Mouse (Mus musculus): ENCODE results near the gene Rint1. TPM values are rescaled to one million over a fixed set of nuclear protein-coding genes. Genes with fewer than 3 reads are reported as not detected.
A peak's percentile ranks its signal among the peaks of the same experiment; 100 is the strongest.

Gene Rint1
- polyA plus RNA-seq, 1 experiment = 15.4 TPM

DNA sequence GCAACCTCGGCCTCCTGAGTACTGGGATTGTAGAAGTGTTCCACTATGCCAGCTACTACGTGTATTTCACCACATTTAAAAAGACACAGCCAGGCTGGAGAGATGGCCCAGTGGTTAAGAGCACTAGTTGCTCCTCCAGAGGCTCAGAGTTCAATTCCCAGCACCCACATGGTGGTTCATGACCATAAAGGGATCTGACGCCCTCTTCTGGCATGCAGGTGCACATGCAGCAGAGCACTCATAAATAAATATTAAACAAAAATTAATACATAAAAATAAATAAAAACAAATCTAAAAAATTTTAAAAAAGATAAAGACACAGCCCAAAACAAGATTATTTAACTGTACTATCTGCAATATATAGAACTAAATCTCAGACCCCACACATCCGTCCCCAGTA, 7.0 kb upstream of the Rint1 start:
- peaks cover 2% of the 10 kb centered on the region for H3K4me1 ChIP-seq (ENCODE audit: control insufficient read depth, insufficient read depth, low read length)
- no peak overlapping the region for H3K4me3 ChIP-seq (ENCODE audit: insufficient read depth, low read length)
- no peak overlapping the region for H3K27ac ChIP-seq (ENCODE audit: insufficient read depth, low read length)
- TF ChIP-seq POLR2A (IDR thresholded peaks at IDR 0.05; ENCODE audit: extremely low read depth, insufficient read depth, low read length) (no peak), CTCF (IDR thresholded peaks at IDR 0.05; ENCODE audit: extremely low read depth, insufficient read depth, low read length) (no peak)

DNA sequence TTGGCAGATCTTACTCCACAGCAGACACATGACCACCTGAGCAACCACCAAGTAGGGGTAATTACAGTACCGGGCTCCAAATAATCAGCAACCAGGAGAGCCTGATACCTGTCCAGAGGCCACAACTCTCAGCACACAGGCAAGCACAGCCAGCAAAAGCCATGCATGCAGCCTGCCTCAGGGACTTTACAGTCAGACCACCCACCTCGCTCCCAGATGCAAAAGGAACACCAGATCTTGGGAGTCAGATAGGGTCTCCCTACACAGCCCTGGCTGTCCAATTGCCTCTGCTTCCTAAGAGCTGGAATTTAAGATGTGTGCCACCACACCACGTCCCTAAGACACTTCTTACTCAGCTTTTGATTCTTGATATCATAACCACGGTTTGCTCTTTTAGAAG, 6.3 kb upstream of the Rint1 start:
- H3K4me1 ChIP-seq (ENCODE audit: control insufficient read depth, insufficient read depth, low read length) = peaks cover 2% of the 10 kb centered on the region
- H3K4me3 ChIP-seq (ENCODE audit: insufficient read depth, low read length) = no peak overlapping the region
- TF ChIP-seq CTCF (IDR thresholded peaks at IDR 0.05; ENCODE audit: extremely low read depth, insufficient read depth, low read length) = no peak
- no peak for TF ChIP-seq POLR2A (IDR thresholded peaks at IDR 0.05; ENCODE audit: extremely low read depth, insufficient read depth, low read length)
- no peak overlapping the region for H3K27ac ChIP-seq (ENCODE audit: insufficient read depth, low read length)

DNA sequence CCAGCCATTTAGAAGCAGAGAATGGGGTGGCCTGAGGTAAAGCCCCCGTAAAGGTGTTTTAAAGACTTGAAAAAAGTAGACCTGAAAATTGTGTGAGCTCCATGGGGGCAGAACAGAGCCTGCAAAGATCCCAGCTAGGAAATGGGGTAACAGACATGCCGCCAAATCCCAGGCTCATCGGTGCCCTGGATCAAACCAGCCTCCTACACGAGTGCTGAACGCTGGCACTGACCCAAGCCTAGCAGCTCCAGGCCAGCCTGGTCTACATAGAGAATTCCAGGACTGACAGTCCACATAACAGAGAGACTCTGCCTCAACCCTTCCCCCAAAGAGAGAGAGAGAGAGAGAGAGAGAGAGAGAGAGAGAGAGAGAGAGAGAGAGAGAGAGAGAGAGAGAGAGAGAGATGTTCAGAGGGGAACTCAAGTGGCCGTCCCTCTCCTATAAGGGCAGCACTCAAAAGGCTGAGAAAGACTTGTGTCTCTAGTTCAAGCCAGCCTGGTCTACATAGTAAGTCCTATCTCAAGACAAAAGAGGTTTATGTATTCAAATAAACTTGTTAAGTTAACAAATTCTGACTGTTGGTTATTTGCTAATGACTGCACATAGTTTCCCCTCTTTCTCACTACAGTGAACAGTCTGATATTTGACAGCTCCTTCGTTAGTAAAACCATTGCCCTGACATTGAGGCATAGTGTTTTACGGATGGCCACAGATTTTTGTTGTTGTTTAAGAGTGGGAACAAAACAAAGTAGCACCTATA, 5.3 kb upstream of the Rint1 start:
- Histone ChIP-seq H3K27ac (ENCODE audit: insufficient read depth, low read length) (no peak overlapping the region), H3K4me3 (ENCODE audit: insufficient read depth, low read length) (peak overlapping the region; percentile 75; the same call in 1 of the 2 replicates), H3K4me1 (ENCODE audit: control insufficient read depth, insufficient read depth, low read length) (peaks cover 2% of the 10 kb centered on the region)
- TF ChIP-seq POLR2A (IDR thresholded peaks at IDR 0.05; ENCODE audit: extremely low read depth, insufficient read depth, low read length) (no peak), CTCF (IDR thresholded peaks at IDR 0.05; ENCODE audit: extremely low read depth, insufficient read depth, low read length) (no peak)

- Histone ChIP-seq H3K27ac (ENCODE audit: insufficient read depth, low read length) (no peak within 1 kb of the TSS), H3K4me1 (ENCODE audit: control insufficient read depth, insufficient read depth, low read length) (peaks cover 3% of the 10 kb centered on the region), H3K4me3 (ENCODE audit: insufficient read depth, low read length) (peak within 1 kb of the TSS; percentile 75)
- TF ChIP-seq POLR2A (IDR thresholded peaks at IDR 0.05; ENCODE audit: extremely low read depth, insufficient read depth, low read length) (peak; percentile 68; the same call in 1 of the 2 replicates), CTCF (IDR thresholded peaks at IDR 0.05; ENCODE audit: extremely low read depth, insufficient read depth, low read length) (no peak)
Observed at GRCm38 (mm10) chr5:23782931-23783877, 4.3 kb upstream of the Rint1 start, which contains the start of gene Pus7. Gene Pus7, minus strand, starts transcription at chr5:23783711.

- H3K4me1 ChIP-seq (ENCODE audit: control insufficient read depth, insufficient read depth, low read length) = peaks cover 1% of the 10 kb centered on the region; the same call in 1 of the 2 replicates
- no peak overlapping the region for H3K27ac ChIP-seq (ENCODE audit: insufficient read depth, low read length)
- TF ChIP-seq CTCF (IDR thresholded peaks at IDR 0.05; ENCODE audit: extremely low read depth, insufficient read depth, low read length) = no peak
- TF ChIP-seq POLR2A (IDR thresholded peaks at IDR 0.05; ENCODE audit: extremely low read depth, insufficient read depth, low read length) = no peak
- H3K4me3 ChIP-seq (ENCODE audit: insufficient read depth, low read length) = peak overlapping the region; percentile 62
Observed at GRCm38 (mm10) chr5:23788390-23788830, 899 bp downstream of the Rint1 start.

DNA sequence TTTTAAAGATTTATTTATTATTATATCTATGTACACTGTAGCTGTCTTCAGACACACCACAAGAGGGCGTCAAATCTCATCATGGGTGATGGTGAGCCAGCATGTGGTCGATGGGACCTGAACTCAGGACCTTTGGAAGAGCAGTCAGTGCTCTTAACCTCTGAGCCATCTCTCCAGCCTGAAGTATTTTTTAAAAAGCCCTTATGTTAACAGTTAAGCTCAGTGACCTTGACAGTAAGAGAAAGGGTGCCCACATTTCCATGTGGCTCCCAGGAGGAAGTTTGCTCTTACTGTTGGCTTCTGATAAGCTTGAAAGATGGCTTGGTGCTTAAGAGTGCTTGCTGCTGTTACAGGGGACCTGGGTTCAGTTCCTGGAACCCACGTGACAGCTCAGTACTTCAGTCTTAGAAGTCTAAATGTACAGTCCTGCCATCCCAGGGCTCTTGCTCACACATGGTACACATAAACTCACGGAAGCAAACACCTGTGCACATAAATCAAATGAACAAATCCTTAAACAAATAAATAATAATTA, 1.6 kb downstream of the Rint1 start:
- TF ChIP-seq POLR2A (IDR thresholded peaks at IDR 0.05; ENCODE audit: extremely low read depth, insufficient read depth, low read length) (no peak), CTCF (IDR thresholded peaks at IDR 0.05; ENCODE audit: extremely low read depth, insufficient read depth, low read length) (no peak)
- no peak overlapping the region for H3K27ac ChIP-seq (ENCODE audit: insufficient read depth, low read length)

DNA sequence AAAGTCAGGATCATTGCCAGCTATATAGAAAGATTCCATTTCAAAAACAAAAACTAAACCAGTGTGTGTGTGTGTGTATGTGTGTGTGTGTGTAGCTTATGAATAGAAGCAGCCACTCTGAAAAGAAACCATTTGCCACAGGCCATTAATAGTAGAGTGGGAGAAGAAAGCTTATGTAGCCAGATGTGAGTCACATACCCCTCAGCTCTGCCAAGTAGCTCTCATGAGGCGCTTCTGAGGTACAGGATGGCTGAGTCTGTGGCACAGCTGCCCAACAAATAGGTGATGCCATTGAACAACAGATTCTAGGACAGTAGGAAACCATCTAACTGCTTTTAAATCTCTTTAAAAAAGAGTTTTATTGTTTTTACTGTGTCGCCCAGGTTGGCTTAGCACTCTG, 5.2 kb downstream of the Rint1 start:
- no peak overlapping the region for H3K4me3 ChIP-seq (ENCODE audit: insufficient read depth, low read length)
- no peak for TF ChIP-seq CTCF (IDR thresholded peaks at IDR 0.05; ENCODE audit: extremely low read depth, insufficient read depth, low read length)
- TF ChIP-seq POLR2A (IDR thresholded peaks at IDR 0.05; ENCODE audit: extremely low read depth, insufficient read depth, low read length) = no peak
- no peak overlapping the region for H3K27ac ChIP-seq (ENCODE audit: insufficient read depth, low read length)
- peaks cover 1% of the 10 kb centered on the region; the same call in 1 of the 2 replicates for H3K4me1 ChIP-seq (ENCODE audit: control insufficient read depth, insufficient read depth, low read length)

More for the DNA sequence above, 1.6 kb downstream of the Rint1 start:
- peaks cover 1% of the 10 kb centered on the region; the same call in 1 of the 2 replicates for H3K4me1 ChIP-seq (ENCODE audit: control insufficient read depth, insufficient read depth, low read length)
- H3K4me3 ChIP-seq (ENCODE audit: insufficient read depth, low read length) = no peak overlapping the region

DNA sequence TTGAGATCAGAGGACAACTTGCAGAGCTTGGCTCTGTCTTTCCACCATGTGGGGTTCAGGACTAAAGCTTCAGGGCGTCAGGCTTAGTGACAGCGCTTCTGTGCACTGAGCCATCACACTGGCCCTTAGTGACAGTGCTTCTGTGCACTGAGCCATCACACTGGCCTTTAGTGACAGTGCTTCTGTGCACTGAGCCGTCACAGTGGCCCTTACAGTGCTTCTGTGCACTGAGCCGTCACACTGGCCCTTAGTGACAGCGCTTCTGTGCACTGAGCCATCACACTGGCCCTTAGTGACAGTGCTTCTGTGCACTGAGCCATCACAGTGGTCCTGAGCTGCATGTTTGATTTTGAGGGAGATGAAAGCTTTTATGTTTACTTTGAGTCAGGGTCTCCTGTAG, 27.3 kb downstream of the Rint1 start:
- no peak overlapping the region for H3K4me3 ChIP-seq (ENCODE audit: insufficient read depth, low read length)
- TF ChIP-seq CTCF (IDR thresholded peaks at IDR 0.05; ENCODE audit: extremely low read depth, insufficient read depth, low read length) = no peak
- TF ChIP-seq POLR2A (IDR thresholded peaks at IDR 0.05; ENCODE audit: extremely low read depth, insufficient read depth, low read length) = no peak
- H3K4me1 ChIP-seq (ENCODE audit: control insufficient read depth, insufficient read depth, low read length) = no peaks in the 10 kb centered on the region
- no peak overlapping the region for H3K27ac ChIP-seq (ENCODE audit: insufficient read depth, low read length)

DNA sequence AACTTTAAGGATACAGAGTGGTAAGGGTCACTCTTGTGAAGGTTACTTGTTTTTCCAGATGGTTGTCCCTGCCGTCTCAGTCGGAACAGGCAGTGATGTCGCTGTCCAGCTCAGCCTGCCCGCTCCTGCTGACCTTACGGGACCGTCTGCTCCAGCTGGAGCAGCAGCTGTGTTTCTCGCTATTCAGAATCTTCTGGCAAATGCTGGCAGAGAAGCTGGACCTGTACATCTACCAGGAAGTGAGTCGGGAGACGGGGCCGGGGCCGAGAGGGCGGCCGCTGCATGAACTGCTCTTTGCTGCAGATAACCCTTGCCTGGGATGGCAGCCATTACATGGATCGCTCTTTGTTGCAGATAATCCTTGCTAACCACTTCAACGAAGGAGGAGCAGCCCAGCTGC, 29.2 kb downstream of the Rint1 start:
- Histone ChIP-seq H3K4me3 (ENCODE audit: insufficient read depth, low read length) (no peak overlapping the region), H3K4me1 (ENCODE audit: control insufficient read depth, insufficient read depth, low read length) (no peaks in the 10 kb centered on the region), H3K27ac (ENCODE audit: insufficient read depth, low read length) (0 out of 2 replicates have a peak overlapping the region, but pooled peaks have one; percentile 40)
- TF ChIP-seq POLR2A (IDR thresholded peaks at IDR 0.05; ENCODE audit: extremely low read depth, insufficient read depth, low read length) = no peak
- TF ChIP-seq CTCF (IDR thresholded peaks at IDR 0.05; ENCODE audit: extremely low read depth, insufficient read depth, low read length) = no peak

Measured in cortical plate, adult 2 months (tissue).